Mouse (Mus musculus) heart, adult 2 months (tissue): ENCODE results near the gene 4933427D14Rik. TPM values are rescaled to one million over a fixed set of nuclear protein-coding genes. Genes with fewer than 3 reads are reported as not detected.
"Not testable (repeated sequence)": the region's sequence is repeated elsewhere in the genome, so short reads cannot be mapped to it uniquely, and the experiment has no call there.

Experiments
- DNase-seq, 2 experiments: peaks; one replicate each; pipeline ENCODE4 v3.0.0; 2021
- H3K27ac ChIP-seq: fragments of 200-600 bp; 2 replicates; pipeline ENCODE4 v1.8.1; 2022
- H3K27me3 ChIP-seq: fragments of 200-500 bp; 2 replicates; pipeline ENCODE4 v1.6.1; 2012; ENCODE audit warnings: mild to moderate bottlenecking, low read length, inconsistent platforms, mixed read lengths; ENCODE audit not compliant: control insufficient read depth, insufficient read depth
- H3K36me3 ChIP-seq: fragments of 200-500 bp; 2 replicates; pipeline ENCODE4 v1.6.1; 2012; ENCODE audit warnings: low read length, inconsistent platforms; ENCODE audit not compliant: control insufficient read depth, insufficient read depth
- H3K4me1 ChIP-seq: fragments of 200-500 bp; 2 replicates; pipeline ENCODE4 v1.6.1; 2011; ENCODE audit warnings: low read length; ENCODE audit not compliant: control insufficient read depth, insufficient read depth
- H3K4me3 ChIP-seq: fragments of 200-600 bp; 2 replicates; pipeline ENCODE4 v1.8.1; 2022
- H3K79me2 ChIP-seq: fragments of 200-500 bp; replicated peaks from 2 replicates; pipeline ENCODE4 v1.6.1; 2012; ENCODE audit warnings: mild to moderate bottlenecking, inconsistent platforms, low read length, moderate library complexity, mixed read lengths; ENCODE audit not compliant: control insufficient read depth, insufficient read depth
- H3K9ac ChIP-seq: fragments of 200-500 bp; 2 replicates; pipeline ENCODE4 v1.6.1; 2012; ENCODE audit warnings: low read depth, mild to moderate bottlenecking, control low read depth, inconsistent platforms, low read length, mixed read lengths
- CTCF ChIP-seq: fragments of 200-600 bp; IDR thresholded peaks from 2 replicates; pipeline ENCODE4 v1.8.1; 2022; ENCODE audit warnings: antibody characterized with exemption, mild to moderate bottlenecking, moderate library complexity
- EP300 ChIP-seq: fragments of 200-500 bp; IDR thresholded peaks from 2 replicates; pipeline ENCODE4 v1.6.1; 2011; ENCODE audit warnings: low read depth, low read length, control low read depth; ENCODE audit not compliant: insufficient read depth
- POLR2A ChIP-seq: fragments of 200-500 bp; IDR thresholded peaks from 2 replicates; pipeline ENCODE4 v1.6.1; 2011; ENCODE audit warnings: mild to moderate bottlenecking, low read depth, low read length, control low read depth; ENCODE audit not compliant: insufficient read depth
- WGBS: fragments of 180-500 bp; shearing (Covaris S2); methylation state at CpG from one replicate; pipeline ENCODE4 v1.1.7; 2018; 5-methylcytosine and 5-hydroxymethylcytosine counted together
- intact Hi-C: fragments of 180-260 bp; cut with DNase I; formaldehyde crosslinking; loops from one replicate; pipeline ENCODE4 v1.15.1; 2025
- polyA plus RNA-seq: library from polyadenylated mRNA; depleted of rRNA; stranded (reverse); fragments of >200 nt; gene quantifications from 2 replicates; pipeline ENCODE4 v1.2.3, GENCODE M21; 2012
- total RNA-seq, 2 experiments: library from RNA; stranded (reverse); gene quantifications; 2 replicates each; pipeline ENCODE4 v1.2.3; 2021

Gene 4933427D14Rik
- total and polyA plus RNA-seq, 3 experiments = 2.0 to 2.3 (median 2.0) TPM

GRCm38 (mm10) chr11:72174721-72175120 lies 32.5 kb downstream of the 4933427D14Rik start:
- Histone ChIP-seq H3K79me2 (no peaks in the 10 kb centered on the region), H3K27me3 (no peaks in the 10 kb centered on the region), H3K4me3 (no peak overlapping the region), H3K36me3 (no peaks in the 10 kb centered on the region; the same call in 1 of the 2 replicates), H3K4me1 (no peaks in the 10 kb centered on the region), H3K27ac (no peak overlapping the region), H3K9ac (no peak overlapping the region)
- intact Hi-C loops = no loop called here
- WGBS = 95% methylated on average over 6 of the region's 6 CpGs
- TF ChIP-seq CTCF (no peak), POLR2A (no peak), EP300 (no peak)
- DNase-seq = no peak

- WGBS = 90% methylated on average over 5 of the region's 5 CpGs
- TF ChIP-seq POLR2A (no peak), CTCF (no peak), EP300 (no peak)
- H3K36me3 ChIP-seq = no peaks in the 10 kb centered on the region; the same call in 1 of the 2 replicates
These were observed 33.8 kb downstream of the 4933427D14Rik start for GRCm38 (mm10) chr11:72173506-72173905.

GRCm38 (mm10) chr11:72171906-72172305 lies 35.4 kb downstream of the 4933427D14Rik start:
- H3K4me3 ChIP-seq, H3K79me2 ChIP-seq, H3K27ac ChIP-seq, H3K9ac ChIP-seq, DNase-seq, H3K4me1 ChIP-seq, intact Hi-C loops, H3K27me3 ChIP-seq, H3K36me3 ChIP-seq: not testable (repeated sequence)
- WGBS = 89% methylated on average over 4 of the region's 4 CpGs

More at GRCm38 (mm10) chr11:72173506-72173905, 33.8 kb downstream of the 4933427D14Rik start:
- Histone ChIP-seq H3K27ac (no peak overlapping the region), H3K79me2 (no peaks in the 10 kb centered on the region), H3K4me3 (no peak overlapping the region), H3K9ac (no peak overlapping the region), H3K4me1 (no peaks in the 10 kb centered on the region), H3K27me3 (no peaks in the 10 kb centered on the region)
- no peak for DNase-seq
- intact Hi-C loops = no loop called here

GRCm38 (mm10) chr11:72169871-72170270 lies 37.4 kb downstream of the 4933427D14Rik start:
- H3K27me3 ChIP-seq = no peaks in the 10 kb centered on the region
- H3K36me3 ChIP-seq = no peaks in the 10 kb centered on the region
- no peak overlapping the region for H3K9ac ChIP-seq
- H3K27ac ChIP-seq = no peak overlapping the region
- no peak overlapping the region for H3K4me3 ChIP-seq
- no peak for DNase-seq
- WGBS = 90% methylated on average over 4 of the region's 4 CpGs
- intact Hi-C loops = no loop called here
- no peaks in the 10 kb centered on the region for H3K79me2 ChIP-seq
- no peak for TF ChIP-seq EP300
- no peak for TF ChIP-seq POLR2A
- no peak for TF ChIP-seq CTCF
- H3K4me1 ChIP-seq = no peaks in the 10 kb centered on the region

- intact Hi-C loops = no loop called here
- Histone ChIP-seq H3K4me1 (no peaks in the 10 kb centered on the region), H3K36me3 (no peaks in the 10 kb centered on the region)
These were observed 44.1 kb downstream of the 4933427D14Rik start for GRCm38 (mm10) chr11:72163198-72163597.

GRCm38 (mm10) chr11:72156624-72157023 lies 50.6 kb downstream of the 4933427D14Rik start:
- no peaks in the 10 kb centered on the region for H3K79me2 ChIP-seq
- DNase-seq = no peak
- no peaks in the 10 kb centered on the region for H3K4me1 ChIP-seq
- H3K36me3 ChIP-seq = no peaks in the 10 kb centered on the region
- no peak overlapping the region for H3K9ac ChIP-seq
- TF ChIP-seq POLR2A (no peak), EP300 (no peak), CTCF (no peak)
- no peaks in the 10 kb centered on the region for H3K27me3 ChIP-seq
- WGBS = 73% methylated on average over 2 of the region's 2 CpGs
- intact Hi-C loops = no loop called here
- H3K27ac ChIP-seq = no peak overlapping the region
- H3K4me3 ChIP-seq = no peak overlapping the region

More at GRCm38 (mm10) chr11:72163198-72163597, 44.1 kb downstream of the 4933427D14Rik start:
- Histone ChIP-seq H3K79me2 (no peaks in the 10 kb centered on the region), H3K9ac (no peak overlapping the region), H3K27ac (no peak overlapping the region), H3K4me3 (no peak overlapping the region), H3K27me3 (no peaks in the 10 kb centered on the region)
- no peak for DNase-seq
- 94% methylated on average over 2 of the region's 2 CpGs for WGBS
- TF ChIP-seq EP300 (no peak), CTCF (no peak), POLR2A (no peak)
